In the genomic region with DNA sequence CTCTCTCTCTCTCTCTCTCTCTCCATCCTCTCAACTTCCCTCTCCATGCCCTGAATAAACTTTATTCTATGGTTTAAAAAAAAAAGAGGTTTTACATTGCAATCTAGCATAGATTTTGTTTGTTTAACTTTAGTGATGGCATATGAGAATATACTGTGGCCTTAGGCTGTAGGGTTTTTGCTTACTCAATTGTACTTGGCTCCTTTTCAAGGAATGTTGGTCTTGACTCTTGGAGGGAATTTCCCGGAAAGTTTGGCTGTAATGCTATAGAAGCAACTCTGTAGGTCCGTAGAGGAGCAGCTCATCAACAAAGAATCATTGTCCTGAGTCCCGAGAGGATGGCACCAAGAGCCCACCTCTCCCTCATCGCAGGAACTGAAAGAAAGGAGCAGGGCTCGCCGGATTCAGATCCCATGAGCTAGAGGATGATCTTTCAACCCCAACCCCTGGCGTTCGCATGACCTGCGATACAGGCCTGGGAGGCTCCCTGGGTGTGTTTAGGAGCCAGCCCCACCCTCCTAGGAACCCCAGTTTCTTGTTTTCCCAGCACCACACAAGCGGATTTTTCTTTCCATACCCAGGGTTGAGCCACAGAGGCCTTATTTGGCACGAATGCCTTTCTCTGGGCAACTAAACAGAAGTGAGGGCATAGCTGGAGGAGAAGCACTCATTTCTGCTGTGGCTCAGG, we compare ENCODE assay signal across 16 mouse cellular contexts. TPM values are rescaled to one million over a fixed set of nuclear protein-coding genes. Genes with fewer than 3 reads are reported as not detected.
DNase-seq lines count a peak whose midpoint lies in the region; ATAC-seq and TF ChIP-seq lines count a peak whose summit lies in the region.
"Had no signal": no experiment of that assay in that cellular context is flagged by ENCODE, and none has a peak within 500 bp of the region (broad histone marks: within the 10 kb centered on the region; RNA-seq: fewer than 3 reads in every experiment).

No protein-coding gene starts in this region.

- 67% methylated on average over 11 of the region's 11 CpGs for WGBS in kidney, embryonic 16.5 days
- 60% methylated on average over 11 of the region's 11 CpGs for WGBS in stomach, embryonic 16.5 days
- WGBS in stomach, postnatal 0 days, result 43% methylated on average over 11 of the region's 11 CpGs
- WGBS in embryonic facial prominence, embryonic 15.5 days, result 28% methylated on average over 11 of the region's 11 CpGs

- H3K4me2 ChIP-seq in kidney, embryonic 16.5 days (replicated peaks; ENCODE audit: low read depth, low read length), result no peak overlapping the region
- H3K4me2 ChIP-seq in stomach, embryonic 16.5 days (ENCODE audit: low read depth, low read length), result no peak overlapping the region
- H3K4me2 ChIP-seq in stomach, postnatal 0 days (replicated peaks; ENCODE audit: low read depth), result no peak overlapping the region
- 0 out of 2 replicates have a peak overlapping the region, but pooled peaks have one; percentile 13 for H3K4me2 ChIP-seq in embryonic facial prominence, embryonic 15.5 days (replicated peaks)
- H3K4me2 ChIP-seq: forebrain, embryonic 12.5 days; hindbrain, embryonic 15.5 days; liver, embryonic 13.5 days had no signal

- no peak overlapping the region for H3K4me3 ChIP-seq in kidney, embryonic 16.5 days (ENCODE audit: low read length)
- H3K4me3 ChIP-seq in stomach, embryonic 16.5 days (replicated peaks; ENCODE audit: low read length), result no peak overlapping the region
- H3K4me3 ChIP-seq in stomach, postnatal 0 days (ENCODE audit: low read depth, low read length), result no peak overlapping the region
- no peak overlapping the region for H3K4me3 ChIP-seq in embryonic facial prominence, embryonic 15.5 days (replicated peaks)
- H3K4me3 ChIP-seq: forebrain, embryonic 12.5 days; hindbrain, embryonic 15.5 days; liver, embryonic 13.5 days; megakaryocyte, embryonic 14.5 days had no signal

- no peak for TF ChIP-seq CTCF in stomach, postnatal 0 days (IDR thresholded peaks at IDR 0.05; ENCODE audit: low read depth)

- H3K9ac ChIP-seq in kidney, embryonic 16.5 days (replicated peaks; ENCODE audit: low read length), result no peak overlapping the region
- no peak overlapping the region for H3K9ac ChIP-seq in stomach, embryonic 16.5 days (ENCODE audit: low read length)
- no peak overlapping the region for H3K9ac ChIP-seq in stomach, postnatal 0 days (ENCODE audit: low read length)
- no peak overlapping the region for H3K9ac ChIP-seq in embryonic facial prominence, embryonic 15.5 days
- H3K9ac ChIP-seq: forebrain, embryonic 12.5 days; hindbrain, embryonic 15.5 days; liver, embryonic 13.5 days had no signal

- ATAC-seq in kidney, embryonic 16.5 days (ENCODE audit: low FRiP score, low TSS enrichment), result no peak
- no peak for ATAC-seq in stomach, embryonic 16.5 days (ENCODE audit: insufficient read depth, low FRiP score)
- no peak for ATAC-seq in stomach, postnatal 0 days (ENCODE audit: low FRiP score, low TSS enrichment)
- peak; percentile 47; the same call in 1 of the 2 replicates for ATAC-seq in embryonic facial prominence, embryonic 15.5 days (ENCODE audit: insufficient number of reproducible peaks, low FRiP score, low TSS enrichment, low read depth)

- no peaks in the 10 kb centered on the region for H3K36me3 ChIP-seq in kidney, embryonic 16.5 days (ENCODE audit: insufficient read depth, low read length)
- H3K36me3 ChIP-seq in stomach, embryonic 16.5 days (ENCODE audit: control insufficient read depth, insufficient read depth, low read length), result no peaks in the 10 kb centered on the region
- no peaks in the 10 kb centered on the region for H3K36me3 ChIP-seq in stomach, postnatal 0 days (ENCODE audit: control insufficient read depth, insufficient read depth, low read length)
- no peaks in the 10 kb centered on the region for H3K36me3 ChIP-seq in embryonic facial prominence, embryonic 15.5 days
- H3K36me3 ChIP-seq: forebrain, embryonic 12.5 days; hindbrain, embryonic 15.5 days; liver, embryonic 13.5 days had no signal

- H3K27ac ChIP-seq in kidney, embryonic 16.5 days (ENCODE audit: low read length), result peak overlapping the region; percentile 32; the same call in 1 of the 2 replicates
- H3K27ac ChIP-seq in stomach, embryonic 16.5 days (ENCODE audit: low read length), result peak overlapping the region; percentile 22; the same call in 1 of the 2 replicates
- H3K27ac ChIP-seq in stomach, postnatal 0 days (replicated peaks), result no peak overlapping the region
- peak overlapping the region; percentile 83 for H3K27ac ChIP-seq in embryonic facial prominence, embryonic 15.5 days (replicated peaks)
- H3K27ac ChIP-seq: forebrain, embryonic 12.5 days; hindbrain, embryonic 15.5 days; liver, embryonic 13.5 days had no signal

- no peaks in the 10 kb centered on the region for H3K27me3 ChIP-seq in kidney, embryonic 16.5 days (ENCODE audit: insufficient read depth, low read length)
- no peaks in the 10 kb centered on the region for H3K27me3 ChIP-seq in stomach, embryonic 16.5 days (ENCODE audit: control insufficient read depth, insufficient read depth, low read length)
- H3K27me3 ChIP-seq in stomach, postnatal 0 days (ENCODE audit: control insufficient read depth, insufficient read depth, low read length), result no peaks in the 10 kb centered on the region
- no peaks in the 10 kb centered on the region for H3K27me3 ChIP-seq in embryonic facial prominence, embryonic 15.5 days
- H3K27me3 ChIP-seq: forebrain, embryonic 12.5 days; liver, embryonic 13.5 days; megakaryocyte, embryonic 14.5 days had no signal

- no peak for TF ChIP-seq EP300 in stomach, postnatal 0 days (optimal IDR thresholded peaks at IDR 0.05)

- H3K9me3 ChIP-seq in kidney, embryonic 16.5 days (ENCODE audit: low read length), result no peaks in the 10 kb centered on the region
- no peaks in the 10 kb centered on the region for H3K9me3 ChIP-seq in stomach, embryonic 16.5 days (replicated peaks; ENCODE audit: control insufficient read depth, low read length)
- no peaks in the 10 kb centered on the region for H3K9me3 ChIP-seq in stomach, postnatal 0 days (ENCODE audit: control insufficient read depth, low read length)
- no peaks in the 10 kb centered on the region for H3K9me3 ChIP-seq in embryonic facial prominence, embryonic 15.5 days (replicated peaks)
- H3K9me3 ChIP-seq: forebrain, embryonic 12.5 days; hindbrain, embryonic 15.5 days; liver, embryonic 13.5 days had no signal

- peaks cover 12% of the 10 kb centered on the region; the same call in 1 of the 2 replicates for H3K4me1 ChIP-seq in kidney, embryonic 16.5 days (ENCODE audit: insufficient read depth, low read length)
- peaks cover 8% of the 10 kb centered on the region; the same call in 1 of the 2 replicates for H3K4me1 ChIP-seq in stomach, embryonic 16.5 days (ENCODE audit: control insufficient read depth, insufficient read depth, low read length)
- H3K4me1 ChIP-seq in stomach, postnatal 0 days (replicated peaks; ENCODE audit: control insufficient read depth, insufficient read depth), result 0 out of 2 replicates have a peak, but pooled peaks cover 3% of the 10 kb centered on the region
- H3K4me1 ChIP-seq in embryonic facial prominence, embryonic 15.5 days, result peaks cover 23% of the 10 kb centered on the region
- H3K4me1 ChIP-seq: liver, embryonic 13.5 days; megakaryocyte, embryonic 14.5 days had no signal

- no peak for DNase-seq in kidney, adult 11 months
- no peak for DNase-seq in stomach, postnatal 0 days (ENCODE audit: low spot score)
- no peak for DNase-seq in urinary bladder, postnatal 25 days (ENCODE audit: low spot score)
- no peak for DNase-seq in ovary, postnatal 14 days (ENCODE audit: low spot score)
- DNase-seq: adrenal gland, postnatal 36 days; cerebellum, adult 9-11 months; kidney, postnatal 14 days; layer of hippocampus, adult 9-11 months; liver, embryonic 13.5 days; retina, postnatal 1 day had no signal

RNA-seq across cellular contexts. Expression of a gene that starts 57.9 kb away (rescaled TPM):
- 6.1 and 6.3 TPM in 2 replicates for polyA plus RNA-seq in kidney, embryonic 16.5 days (2015; fragmentation: Nextera tagmentation; extraction: Ambion mirVana)
- 3.2 and 3.9 TPM in 2 replicates for polyA plus RNA-seq in stomach, embryonic 16.5 days (2015; fragmentation: Nextera tagmentation; extraction: Ambion mirVana)
- 0.89 and 1.1 TPM in 2 replicates for polyA plus RNA-seq in stomach, postnatal 0 days (2015; fragmentation: Nextera tagmentation; extraction: Ambion mirVana)
- polyA plus RNA-seq in embryonic facial prominence, embryonic 15.5 days (2015; fragmentation: Nextera tagmentation; extraction: Ambion mirVana), result 6.4 and 7.6 TPM in 2 replicates
